Mouse (Mus musculus) CH12.LX (cell line): ENCODE results near the gene Lrmda. TPM values are rescaled to one million over a fixed set of nuclear protein-coding genes. Genes with fewer than 3 reads are reported as not detected.

Experiments used
- DNase-seq: peaks from one replicate; pipeline ENCODE4 v3.0.0-alpha.2; 2013; ENCODE audit errors: extremely low read depth
- H3K27ac ChIP-seq: 2 replicates; pipeline ENCODE4 v1.5.1; 2012; ENCODE audit warnings: low read depth, mild to moderate bottlenecking, control low read depth, moderate library complexity; ENCODE audit not compliant: insufficient read depth
- H3K27me3 ChIP-seq: replicated peaks from 2 replicates; pipeline ENCODE3; 2012; ENCODE audit warnings: inconsistent platforms
- H3K36me3 ChIP-seq, 2 experiments: replicated peaks in 1 of 2; 2 replicates each; pipeline versions ENCODE3 to v1.6.1; 2012; ENCODE audit warnings: inconsistent platforms in 1 of 2, low read length in 1 of 2, mild to moderate bottlenecking in 1 of 2, mixed read lengths in 1 of 2, moderate library complexity in 1 of 2; ENCODE audit not compliant: control insufficient read depth in 1 of 2, insufficient read depth in 1 of 2
- H3K4me1 ChIP-seq, 2 experiments: 2 replicates each; pipeline ENCODE4 v1.6.1; 2012; ENCODE audit warnings: inconsistent platforms in 1 of 2, moderate library complexity in 1 of 2; ENCODE audit not compliant: insufficient read depth in 2 of 2, control insufficient read depth in 1 of 2
- H3K4me2 ChIP-seq: 2 replicates; pipeline ENCODE4 v1.6.1; 2012; ENCODE audit warnings: low read depth, mild to moderate bottlenecking, control low read depth; ENCODE audit not compliant: poor library complexity, insufficient read depth, severe bottlenecking
- H3K4me3 ChIP-seq, 3 experiments: fragments of 150-350 bp in 1 of 3; sonication (generic) in 1 of 3; replicated peaks in 1 of 3; 2 replicates each; pipeline versions ENCODE3 to v1.5.1; 2011 to 2012; ENCODE audit warnings: low read depth in 2 of 3, low read length in 2 of 3, mild to moderate bottlenecking in 2 of 3, moderate library complexity in 2 of 3, control low read depth in 1 of 3, improper control_type of control experiment in 1 of 3, inconsistent platforms in 1 of 3, mixed read lengths in 1 of 3; ENCODE audit not compliant: poor library complexity in 1 of 3
- H3K79me2 ChIP-seq: replicated peaks from 2 replicates; pipeline ENCODE4 v1.6.1; 2012; ENCODE audit warnings: mild to moderate bottlenecking, moderate library complexity; ENCODE audit not compliant: control insufficient read depth, poor library complexity, insufficient read depth, severe bottlenecking; ENCODE audit errors: extremely low read depth
- H3K9ac ChIP-seq: 2 replicates; pipeline ENCODE4 v1.6.1; 2012; ENCODE audit warnings: low read depth, mild to moderate bottlenecking, control low read depth, moderate library complexity; ENCODE audit not compliant: insufficient read depth
- H3K9me3 ChIP-seq: replicated peaks from 2 replicates; pipeline ENCODE3; 2012; ENCODE audit warnings: low read length, inconsistent platforms, mixed read lengths
- E2F4 ChIP-seq: IDR thresholded peaks from 2 replicates; pipeline ENCODE4 v1.6.1; 2011; ENCODE audit warnings: low read depth, low read length, improper control_type of control experiment; ENCODE audit not compliant: insufficient replicate concordance
- ELF1 ChIP-seq: IDR thresholded peaks from 2 replicates; pipeline ENCODE4 v1.6.1; 2014; ENCODE audit warnings: low read depth, mild to moderate bottlenecking, inconsistent platforms, low read length, improper control_type of control experiment
- ETS1 ChIP-seq: conservative IDR thresholded peaks from 2 replicates; pipeline ENCODE4 v1.6.1; 2012; ENCODE audit warnings: low read depth, mild to moderate bottlenecking, inconsistent platforms, low read length, improper control_type of control experiment, moderate library complexity
- GABPA ChIP-seq: IDR thresholded peaks from 2 replicates; pipeline ENCODE4 v1.6.1; 2012; ENCODE audit warnings: low read depth, low read length, improper control_type of control experiment, inconsistent platforms; ENCODE audit not compliant: insufficient replicate concordance
- JUN ChIP-seq: IDR thresholded peaks from 2 replicates; pipeline ENCODE4 v1.6.1; 2011; ENCODE audit warnings: low read depth, mild to moderate bottlenecking, low read length, improper control_type of control experiment, moderate library complexity; ENCODE audit not compliant: insufficient read depth
- KAT2A ChIP-seq: IDR thresholded peaks from 2 replicates; pipeline ENCODE4 v1.6.1; 2012; ENCODE audit warnings: low read length, improper control_type of control experiment, inconsistent platforms; ENCODE audit not compliant: insufficient replicate concordance
- MAFK ChIP-seq: IDR thresholded peaks from 2 replicates; pipeline ENCODE4 v1.6.1; 2011; ENCODE audit warnings: low read length, improper control_type of control experiment; ENCODE audit not compliant: insufficient replicate concordance
- MAZ ChIP-seq: IDR thresholded peaks from 2 replicates; pipeline ENCODE4 v1.6.1; 2012; ENCODE audit warnings: low read depth, mild to moderate bottlenecking, inconsistent platforms, low read length, improper control_type of control experiment, moderate library complexity
- MYC ChIP-seq: IDR thresholded peaks from 2 replicates; pipeline ENCODE4 v1.6.1; 2011; ENCODE audit warnings: low read depth, mild to moderate bottlenecking, improper control_type of control experiment, low read length
- NELFE ChIP-seq: IDR thresholded peaks from 2 replicates; pipeline ENCODE4 v1.6.1; 2011; ENCODE audit warnings: low read depth, low read length, improper control_type of control experiment
- POLR2A ChIP-seq: IDR thresholded peaks from 2 replicates; pipeline ENCODE4 v1.6.1; 2011; ENCODE audit warnings: low read depth, mild to moderate bottlenecking, improper control_type of control experiment, low read length
- POLR2AphosphoS2 ChIP-seq: IDR thresholded peaks from 2 replicates; pipeline ENCODE4 v1.6.1; 2011; ENCODE audit warnings: low read depth, low read length, improper control_type of control experiment
- TBP ChIP-seq: conservative IDR thresholded peaks from 2 replicates; pipeline ENCODE4 v1.6.1; 2011; ENCODE audit warnings: low read depth, low read length, improper control_type of control experiment
- UBTF ChIP-seq: IDR thresholded peaks from 2 replicates; pipeline ENCODE4 v1.6.1; 2012; ENCODE audit warnings: low read depth, mild to moderate bottlenecking, inconsistent platforms, low read length, improper control_type of control experiment, moderate library complexity
- USF1 ChIP-seq: IDR thresholded peaks from 2 replicates; pipeline ENCODE4 v1.6.1; 2014; ENCODE audit warnings: low read depth, mild to moderate bottlenecking, inconsistent platforms, low read length, improper control_type of control experiment
- ZMIZ1 ChIP-seq: IDR thresholded peaks from 2 replicates; pipeline ENCODE4 v1.6.1; 2012; ENCODE audit warnings: low read depth, mild to moderate bottlenecking, inconsistent platforms, low read length, improper control_type of control experiment
- dilution Hi-C: fragments of 300-500 bp; cut with MboI; formaldehyde crosslinking; loops from 2 replicates; pipeline ENCODE4 v1.14.3; 2020; ENCODE audit warnings: low sequenced_read_pairs; ENCODE audit not compliant: extremely low pct_unique_long_range_greater_than_20kb, extremely low pct_ligation_motif_present
- in situ Hi-C: fragments of 300-500 bp; cut with MboI; formaldehyde crosslinking; loops from 3 replicates; pipeline ENCODE4 v1.14.3; 2019; ENCODE audit warnings: low sequenced_read_pairs, low pct_ligation_motif_present, low pct_unique_long_range_greater_than_20kb, mixed read lengths
- polyA plus RNA-seq: library from polyadenylated mRNA; unstranded; fragments of >175 nt; gene quantifications from 2 replicates; pipeline ENCODE4 v1.2.1, GENCODE M21; 2012; ENCODE audit warnings: low read depth; ENCODE audit not compliant: insufficient read length
- total RNA-seq, 2 experiments: library from RNA; depleted of rRNA; stranded (reverse); fragments of 300-350 nt in 1 of 2; fragments of >200 nt in 1 of 2; gene quantifications; 2 replicates each; pipeline ENCODE4 v1.2.3; 2012 to 2014

Gene Lrmda
- total and polyA plus RNA-seq, 3 experiments: 0.89 to 3.7 (median 1.9) TPM

- no peaks in the 10 kb centered on the region for H3K36me3 ChIP-seq
- H3K9ac ChIP-seq: no peak overlapping the region
- no peaks in the 10 kb centered on the region for H3K79me2 ChIP-seq
- no peaks in the 10 kb centered on the region for H3K27me3 ChIP-seq
- no peak overlapping the region for H3K27ac ChIP-seq
- H3K4me3 ChIP-seq: no peak overlapping the region
- DNase-seq: no peak
- no peak overlapping the region for H3K4me2 ChIP-seq
- H3K4me1 ChIP-seq: peaks cover 3 to 19% of the 10 kb centered on the region in 2 experiments; a peak in 3 of 4 replicates
- no peak for TF ChIP-seq NELFE
- no peak for TF ChIP-seq ZMIZ1
- no peak for TF ChIP-seq USF1
- TF ChIP-seq JUN: no peak
- TF ChIP-seq KAT2A: no peak
- TF ChIP-seq POLR2AphosphoS2: no peak
- TF ChIP-seq UBTF: no peak
- TF ChIP-seq TBP: no peak
- no peak for TF ChIP-seq ETS1
- no peak for TF ChIP-seq MYC
- no peak for TF ChIP-seq POLR2A
- dilution Hi-C loops (no loop called here), in situ Hi-C loops (loop anchor here (25.0 kb wide), 1 partner anchor 237 kb away; no protein-coding TSS in a partner anchor)
- H3K9me3 ChIP-seq: no peaks in the 10 kb centered on the region
Observed at GRCm38 (mm10) chr14:22800020-22800419, 780.5 kb downstream of the Lrmda start.

GRCm38 (mm10) chr14:22800871-22801636 lies 781.5 kb downstream of the Lrmda start:
- H3K9me3 ChIP-seq: no peaks in the 10 kb centered on the region
- H3K4me2 ChIP-seq: no peak overlapping the region; the same call in 1 of the 2 replicates
- peak; percentile 83 for DNase-seq
- no peak overlapping the region for H3K9ac ChIP-seq
- in situ Hi-C loops: loop anchor here (25.0 kb wide), 1 partner anchor 236 kb away; no protein-coding TSS in a partner anchor
- H3K27ac ChIP-seq: no peak overlapping the region
- H3K4me3 ChIP-seq: peak overlapping the region in 2 of 3 experiments; percentile 5 to 16
- H3K36me3 ChIP-seq: no peaks in the 10 kb centered on the region
- H3K27me3 ChIP-seq: no peaks in the 10 kb centered on the region
- dilution Hi-C loops: no loop called here
- H3K4me1 ChIP-seq: peaks cover 3 to 19% of the 10 kb centered on the region in 2 experiments; a peak in 3 of 4 replicates
- TF ChIP-seq JUN: peak; percentile 14; the same call in 1 of the 2 replicates
- TF ChIP-seq ELF1: peak; percentile 39; the same call in 1 of the 2 replicates
- no peak for TF ChIP-seq UBTF
- TF ChIP-seq E2F4: no peak
- TF ChIP-seq ETS1: peak; percentile 39
- TF ChIP-seq GABPA: no peak
- TF ChIP-seq MAFK: no peak
- no peak for TF ChIP-seq MAZ
- TF ChIP-seq USF1: no peak
- no peaks in the 10 kb centered on the region for H3K79me2 ChIP-seq
